18 mouse cellular contexts compared by ENCODE assay signal in genomic region chr4:107617596-107618230, GRCm38 (mm10).
A peak's percentile ranks its signal among the peaks of the same experiment; 100 is the strongest.
DNase-seq lines count a peak whose midpoint lies in the region; ATAC-seq lines count a peak whose summit lies in the region.
"Had no signal": no experiment of that assay in that cellular context is flagged by ENCODE, and none has a peak within 500 bp of the region (broad histone marks: within the 10 kb centered on the region; RNA-seq: fewer than 3 reads in every experiment).

No protein-coding gene starts in this region.

- H3K27ac ChIP-seq in kidney, embryonic 15.5 days: no peak overlapping the region
- H3K27ac ChIP-seq in embryonic facial prominence, embryonic 10.5 days (replicated peaks): peak overlapping the region; percentile 44
- H3K27ac ChIP-seq: hindbrain, embryonic 13.5 days; layer of hippocampus, adult 2 months; left cerebral cortex, adult 2 months; liver, embryonic 15.5 days had no signal

- H3K36me3 ChIP-seq in kidney, embryonic 15.5 days: no peaks in the 10 kb centered on the region
- no peaks in the 10 kb centered on the region for H3K36me3 ChIP-seq in embryonic facial prominence, embryonic 10.5 days (replicated peaks)
- H3K36me3 ChIP-seq: G1E; hindbrain, embryonic 13.5 days; liver, embryonic 15.5 days had no signal

- H3K4me3 ChIP-seq in kidney, embryonic 15.5 days (replicated peaks): no peak overlapping the region
- H3K4me3 ChIP-seq in embryonic facial prominence, embryonic 10.5 days: no peak overlapping the region
- H3K4me3 ChIP-seq: hindbrain, embryonic 13.5 days; layer of hippocampus, adult 2 months; left cerebral cortex, adult 2 months; liver, embryonic 15.5 days had no signal

- no peak overlapping the region for H3K4me2 ChIP-seq in kidney, embryonic 15.5 days
- H3K4me2 ChIP-seq: hindbrain, embryonic 13.5 days; liver, embryonic 15.5 days had no signal

- no peaks in the 10 kb centered on the region for H3K27me3 ChIP-seq in kidney, embryonic 15.5 days
- peaks cover 31% of the 10 kb centered on the region for H3K27me3 ChIP-seq in embryonic facial prominence, embryonic 10.5 days (replicated peaks; ENCODE audit: low read depth, poor library complexity, severe bottlenecking)
- H3K27me3 ChIP-seq: hindbrain, embryonic 13.5 days; liver, embryonic 15.5 days had no signal

- no peaks in the 10 kb centered on the region for H3K9me3 ChIP-seq in kidney, embryonic 15.5 days (replicated peaks)
- no peaks in the 10 kb centered on the region for H3K9me3 ChIP-seq in embryonic facial prominence, embryonic 10.5 days
- H3K9me3 ChIP-seq: G1E; hindbrain, embryonic 13.5 days; liver, embryonic 15.5 days had no signal

- 57% methylated on average over 5 of the region's 6 CpGs for WGBS in kidney, embryonic 15.5 days
- WGBS in embryonic facial prominence, embryonic 10.5 days: 44% methylated on average over 6 of the region's 6 CpGs

- no peak for ATAC-seq in kidney, embryonic 15.5 days (replicated peaks; ENCODE audit: low FRiP score)
- ATAC-seq in activated CD4-positive, CD25-positive, alpha-beta regulatory T cell, adult 4 months: no peak
- ATAC-seq: midbrain, embryonic 16.5 days had no signal

- H3K4me1 ChIP-seq in kidney, embryonic 15.5 days: peaks cover 10% of the 10 kb centered on the region; the same call in 1 of the 2 replicates
- peaks cover 35% of the 10 kb centered on the region for H3K4me1 ChIP-seq in embryonic facial prominence, embryonic 10.5 days
- H3K4me1 ChIP-seq: liver, embryonic 15.5 days had no signal

- DNase-seq in kidney, postnatal 10 days: peak; percentile 38
- DNase-seq in MN1 (ENCODE audit: low spot score): peak; percentile 59
- DNase-seq in embryonic facial prominence, embryonic 10.5 days (ENCODE audit: low spot score): no peak
- peak; percentile 21 for DNase-seq in lung, postnatal 36 days
- no peak for DNase-seq in left cerebral cortex, adult 11 months (ENCODE audit: low spot score)
- DNase-seq: adrenal gland, postnatal 36 days; cerebellum, adult 2 months; gastrocnemius, postnatal 10 days; heart, adult 18-20 months; thymus, adult 18-20 months had no signal

- H3K9ac ChIP-seq in kidney, embryonic 15.5 days: no peak overlapping the region
- H3K9ac ChIP-seq: hindbrain, embryonic 13.5 days; liver, embryonic 15.5 days had no signal

Comparison
In these comparisons a context has a peak if more than half of its experiments do, and no peak if none do; other contexts are left out.
1. DNase-seq: peak in kidney, postnatal 10 days (single experiment), MN1 (single experiment) and lung, postnatal 36 days (single experiment); none in embryonic facial prominence, embryonic 10.5 days (single experiment) and left cerebral cortex, adult 11 months (single experiment).